Mouse (Mus musculus): ENCODE results near the gene Crygb. TPM values are rescaled to one million over a fixed set of nuclear protein-coding genes. Genes with fewer than 3 reads are reported as not detected.

Gene Crygb
- polyA plus RNA-seq, 2 experiments: not detected

- Histone ChIP-seq H3K4me1 (replicated peaks; ENCODE audit: control insufficient read depth in 2 of 2, insufficient read depth in 2 of 2, low read length in 1 of 2) (no peaks in the 10 kb centered on the region), H3K9ac (replicated peaks) (no peak within 1 kb of the TSS), H3K36me3 (replicated peaks; ENCODE audit: control insufficient read depth, insufficient read depth, low read depth) (no peaks in the 10 kb centered on the region), H3K4me2 (ENCODE audit: low read depth) (no peak within 1 kb of the TSS), H3K27ac (no peak within 1 kb of the TSS), H3K27me3 (ENCODE audit: control insufficient read depth, insufficient read depth, low read length) (no peaks in the 10 kb centered on the region), H3K4me3 (ENCODE audit: insufficient read depth in 1 of 2, low read depth in 2 of 2, low read length in 2 of 2) (no peak within 1 kb of the TSS), H3K9me3 (ENCODE audit: control insufficient read depth, low read length) (no peaks in the 10 kb centered on the region)
- DNase-seq (ENCODE audit: low read depth in 3 of 3, low spot score in 3 of 3) (no peak), ATAC-seq (ENCODE audit: insufficient read depth) (no peak)
- 56% methylated on average over 6 of the region's 6 CpGs for WGBS (ENCODE audit: insufficient replicate concordance)
- TF ChIP-seq CTCF (IDR thresholded peaks at IDR 0.05; ENCODE audit: low read depth): no peak
- no peak for TF ChIP-seq EP300 (IDR thresholded peaks at IDR 0.05; ENCODE audit: low read depth)
Observed at GRCm38 (mm10) chr1:65073589-65073988, 8.5 kb downstream of the Crygb start, which contains the start of gene Crygc. TSS of gene Crygc (minus strand) at chr1:65073689.

- ATAC-seq (ENCODE audit: insufficient read depth): no peak
- no peak for DNase-seq (ENCODE audit: low read depth in 3 of 3, low spot score in 3 of 3)
- Histone ChIP-seq H3K27me3 (ENCODE audit: control insufficient read depth, insufficient read depth, low read length) (no peaks in the 10 kb centered on the region), H3K36me3 (replicated peaks; ENCODE audit: control insufficient read depth, insufficient read depth, low read depth) (no peaks in the 10 kb centered on the region), H3K9me3 (ENCODE audit: control insufficient read depth, low read length) (no peaks in the 10 kb centered on the region), H3K4me2 (ENCODE audit: low read depth) (no peak overlapping the region), H3K4me3 (ENCODE audit: insufficient read depth in 1 of 2, low read depth in 2 of 2, low read length in 2 of 2) (no peak overlapping the region), H3K9ac (replicated peaks) (no peak overlapping the region), H3K27ac (no peak overlapping the region), H3K4me1 (replicated peaks; ENCODE audit: control insufficient read depth in 2 of 2, insufficient read depth in 2 of 2, low read length in 1 of 2) (no peaks in the 10 kb centered on the region)
- TF ChIP-seq CTCF (IDR thresholded peaks at IDR 0.05; ENCODE audit: low read depth): no peak
- TF ChIP-seq EP300 (IDR thresholded peaks at IDR 0.05; ENCODE audit: low read depth): no peak
Observed at GRCm38 (mm10) chr1:65067842-65068241, 14.2 kb downstream of the Crygb start.

DNA sequence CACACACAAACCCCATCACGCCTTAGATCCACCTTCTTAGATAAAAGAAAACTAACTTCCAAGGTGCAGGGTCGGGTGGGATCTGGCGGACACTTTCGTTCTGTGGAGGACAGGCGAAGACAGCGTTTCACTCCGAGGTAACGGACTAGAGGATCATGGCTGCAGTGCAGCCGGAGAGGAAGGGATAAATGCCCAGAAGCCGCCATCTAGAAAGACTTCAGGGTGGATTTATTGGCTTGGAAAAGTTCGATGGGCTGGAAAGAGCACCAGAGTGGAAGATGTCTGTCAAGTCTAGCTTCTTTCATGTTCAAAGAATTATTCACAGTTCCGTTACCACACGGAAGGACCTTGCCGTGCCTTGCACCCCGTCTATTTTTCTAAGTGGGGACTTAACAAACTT, 17.9 kb downstream of the Crygb start:
- H3K27me3 ChIP-seq (ENCODE audit: control insufficient read depth, insufficient read depth, low read length): no peaks in the 10 kb centered on the region
- no peaks in the 10 kb centered on the region for H3K4me1 ChIP-seq (replicated peaks; ENCODE audit: control insufficient read depth in 2 of 2, insufficient read depth in 2 of 2, low read length in 1 of 2)
- no peak overlapping the region for H3K4me3 ChIP-seq (ENCODE audit: insufficient read depth in 1 of 2, low read depth in 2 of 2, low read length in 2 of 2)
- no peaks in the 10 kb centered on the region for H3K36me3 ChIP-seq (replicated peaks; ENCODE audit: control insufficient read depth, insufficient read depth, low read depth)
- no peak overlapping the region for H3K9ac ChIP-seq (replicated peaks)
- TF ChIP-seq EP300 (IDR thresholded peaks at IDR 0.05; ENCODE audit: low read depth): no peak
- no peak for TF ChIP-seq CTCF (IDR thresholded peaks at IDR 0.05; ENCODE audit: low read depth)
- ATAC-seq (ENCODE audit: insufficient read depth) (no peak), DNase-seq (ENCODE audit: low read depth in 3 of 3, low spot score in 3 of 3) (no peak)
- no peak overlapping the region for H3K4me2 ChIP-seq (ENCODE audit: low read depth)
- no peak overlapping the region for H3K27ac ChIP-seq
- H3K9me3 ChIP-seq (ENCODE audit: control insufficient read depth, low read length): no peaks in the 10 kb centered on the region
- whole genome bisulfite sequencing (ENCODE audit: insufficient replicate concordance): 72% methylated on average over 15 of the region's 15 CpGs

DNA sequence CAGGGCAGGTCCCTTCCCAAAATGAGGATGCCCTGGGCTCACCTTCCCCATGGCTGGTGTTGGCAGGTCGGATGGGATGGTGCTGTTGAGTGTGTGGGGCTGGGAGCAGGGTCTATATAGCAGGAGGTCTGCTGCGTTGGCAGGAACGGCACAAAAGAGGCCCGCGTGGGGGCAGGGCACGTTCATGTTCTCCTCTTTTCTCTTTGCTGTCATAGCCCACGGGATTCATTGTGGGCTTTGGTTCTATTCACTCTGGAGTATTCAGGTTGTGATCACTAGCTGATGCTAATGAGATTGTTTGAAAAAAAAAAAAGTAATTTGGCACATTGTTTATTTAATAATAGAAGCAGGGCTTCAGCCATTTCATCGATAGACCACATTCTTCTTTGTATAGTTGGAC, 18.7 kb downstream of the Crygb start, which contains the start of gene Crygd:
TSS of gene Crygd (minus strand) at position 101 of the 400 bp plus-strand sequence.
- 71% methylated on average over 8 of the region's 8 CpGs for whole genome bisulfite sequencing (ENCODE audit: insufficient replicate concordance)
- TF ChIP-seq EP300 (IDR thresholded peaks at IDR 0.05; ENCODE audit: low read depth): no peak
- TF ChIP-seq CTCF (IDR thresholded peaks at IDR 0.05; ENCODE audit: low read depth): no peak

GRCm38 (mm10) chr1:65052140-65052539, 29.9 kb downstream of the Crygb start:
- no peak overlapping the region for H3K9ac ChIP-seq (replicated peaks)
- no peaks in the 10 kb centered on the region for H3K9me3 ChIP-seq (ENCODE audit: control insufficient read depth, low read length)
- no peak overlapping the region for H3K27ac ChIP-seq
- ATAC-seq (ENCODE audit: insufficient read depth) (no peak), DNase-seq (ENCODE audit: low read depth in 3 of 3, low spot score in 3 of 3) (no peak)
- no peaks in the 10 kb centered on the region for H3K4me1 ChIP-seq (replicated peaks; ENCODE audit: control insufficient read depth in 2 of 2, insufficient read depth in 2 of 2, low read length in 1 of 2)
- TF ChIP-seq EP300 (IDR thresholded peaks at IDR 0.05; ENCODE audit: low read depth) (no peak), CTCF (IDR thresholded peaks at IDR 0.05; ENCODE audit: low read depth) (no peak)
- no peaks in the 10 kb centered on the region for H3K27me3 ChIP-seq (ENCODE audit: control insufficient read depth, insufficient read depth, low read length)
- H3K4me3 ChIP-seq (ENCODE audit: insufficient read depth in 1 of 2, low read depth in 2 of 2, low read length in 2 of 2): no peak overlapping the region
- WGBS (ENCODE audit: insufficient replicate concordance): 37% methylated on average over 2 of the region's 2 CpGs
- no peak overlapping the region for H3K4me2 ChIP-seq (ENCODE audit: low read depth)
- H3K36me3 ChIP-seq (replicated peaks; ENCODE audit: control insufficient read depth, insufficient read depth, low read depth): no peaks in the 10 kb centered on the region

More for the DNA sequence above, 18.7 kb downstream of the Crygb start, which contains the start of gene Crygd:
- H3K36me3 ChIP-seq (replicated peaks; ENCODE audit: control insufficient read depth, insufficient read depth, low read depth): no peaks in the 10 kb centered on the region
- DNase-seq (ENCODE audit: low read depth in 3 of 3, low spot score in 3 of 3) (no peak), ATAC-seq (ENCODE audit: insufficient read depth) (no peak)
- no peak within 1 kb of the TSS for H3K9ac ChIP-seq (replicated peaks)
- H3K4me3 ChIP-seq (ENCODE audit: insufficient read depth in 1 of 2, low read depth in 2 of 2, low read length in 2 of 2): no peak within 1 kb of the TSS
- H3K4me1 ChIP-seq (replicated peaks; ENCODE audit: control insufficient read depth in 2 of 2, insufficient read depth in 2 of 2, low read length in 1 of 2): no peaks in the 10 kb centered on the region
- H3K4me2 ChIP-seq (ENCODE audit: low read depth): no peak within 1 kb of the TSS
- H3K9me3 ChIP-seq (ENCODE audit: control insufficient read depth, low read length): no peaks in the 10 kb centered on the region
- no peaks in the 10 kb centered on the region for H3K27me3 ChIP-seq (ENCODE audit: control insufficient read depth, insufficient read depth, low read length)
- no peak within 1 kb of the TSS for H3K27ac ChIP-seq

Measured in liver, embryonic 14.5 days (tissue).